Mouse (Mus musculus) embryonic fibroblast, embryonic 13.5 days (primary cell): ENCODE results near the gene Ccdc8.

Experiments
- CTCF ChIP-seq: IDR thresholded peaks from 2 replicates; pipeline ENCODE4 v1.5.1; 2011; ENCODE audit warnings: mild to moderate bottlenecking, control low read depth, low read length, moderate library complexity, borderline replicate concordance; ENCODE audit not compliant: insufficient read depth
- POLR2A ChIP-seq: IDR thresholded peaks from 2 replicates; pipeline ENCODE4 v1.6.1; 2011; ENCODE audit warnings: low read depth, mild to moderate bottlenecking, control low read depth, low read length, moderate library complexity

DNA sequence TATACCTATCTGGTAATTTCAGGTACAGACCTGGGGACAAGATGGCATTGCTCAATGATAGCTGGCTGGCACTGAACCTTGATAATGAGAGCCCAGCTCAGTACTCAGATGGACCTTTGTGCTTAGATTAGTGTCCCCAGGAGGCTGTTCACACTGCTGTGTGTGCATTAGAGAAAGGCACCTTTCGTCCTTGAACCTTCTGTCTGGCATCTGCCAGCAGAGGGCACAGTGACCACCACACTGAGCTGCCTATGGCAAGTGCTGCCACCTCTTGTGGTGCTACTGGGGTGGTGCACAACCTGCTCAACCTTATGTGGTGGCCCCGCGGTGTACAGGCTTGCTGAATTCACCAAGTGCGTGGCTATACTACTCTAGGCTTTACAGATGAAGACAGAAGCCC is 14.8 kb downstream of the Ccdc8 start:
- TF ChIP-seq POLR2A (no peak), CTCF (peak; percentile 94)
